Mouse (Mus musculus): ENCODE measurements at regions not wholly inside any gene's neighbourhood (a gene's known extent, or its start where the extent isn't known, plus 50 kb on each side); places are given as distances from the start of the nearest gene placed in this dataset.

GRCm38 (mm10) chr6:51021206-51021605 lies 367.0 kb upstream of the Npvf start:
- no peak overlapping the region for H3K27ac ChIP-seq (ENCODE audit: low read length)
- H3K4me2 ChIP-seq (ENCODE audit: low read depth, low read length), result no peak overlapping the region
- H3K4me1 ChIP-seq (ENCODE audit: control insufficient read depth, insufficient read depth, low read length), result no peaks in the 10 kb centered on the region
- 85% methylated on average over 6 of the region's 6 CpGs for WGBS
- no peak for ATAC-seq (replicated peaks; ENCODE audit: extremely low read depth, insufficient read depth, low FRiP score)
- H3K4me3 ChIP-seq (ENCODE audit: low read length), result no peak overlapping the region
- no peaks in the 10 kb centered on the region for H3K27me3 ChIP-seq (ENCODE audit: control insufficient read depth, insufficient read depth, low read length)
- no peak overlapping the region for H3K9ac ChIP-seq (ENCODE audit: low read length)
- H3K36me3 ChIP-seq (ENCODE audit: control insufficient read depth, insufficient read depth), result no peaks in the 10 kb centered on the region
- H3K9me3 ChIP-seq (replicated peaks; ENCODE audit: control insufficient read depth, low read length), result no peaks in the 10 kb centered on the region

GRCm38 (mm10) chr6:51023361-51023760 lies 369.1 kb upstream of the Npvf start:
- 86% methylated on average over 6 of the region's 6 CpGs for WGBS
- H3K4me1 ChIP-seq (ENCODE audit: control insufficient read depth, insufficient read depth, low read length), result 0 out of 2 replicates have a peak, but pooled peaks cover 2% of the 10 kb centered on the region
- no peak overlapping the region for H3K9ac ChIP-seq (ENCODE audit: low read length)
- H3K27me3 ChIP-seq (ENCODE audit: control insufficient read depth, insufficient read depth, low read length), result no peaks in the 10 kb centered on the region
- H3K4me3 ChIP-seq (ENCODE audit: low read length), result no peak overlapping the region
- no peak overlapping the region for H3K27ac ChIP-seq (ENCODE audit: low read length)
- no peaks in the 10 kb centered on the region for H3K9me3 ChIP-seq (replicated peaks; ENCODE audit: control insufficient read depth, low read length)
- no peak overlapping the region for H3K4me2 ChIP-seq (ENCODE audit: low read depth, low read length)
- H3K36me3 ChIP-seq (ENCODE audit: control insufficient read depth, insufficient read depth), result no peaks in the 10 kb centered on the region
- no peak for ATAC-seq (replicated peaks; ENCODE audit: extremely low read depth, insufficient read depth, low FRiP score)

GRCm38 (mm10) chr6:51024756-51025155 lies 370.5 kb upstream of the Npvf start:
- Histone ChIP-seq H3K36me3 (ENCODE audit: control insufficient read depth, insufficient read depth) (no peaks in the 10 kb centered on the region), H3K9me3 (replicated peaks; ENCODE audit: control insufficient read depth, low read length) (no peaks in the 10 kb centered on the region), H3K27me3 (ENCODE audit: control insufficient read depth, insufficient read depth, low read length) (no peaks in the 10 kb centered on the region), H3K27ac (ENCODE audit: low read length) (no peak overlapping the region), H3K4me2 (ENCODE audit: low read depth, low read length) (no peak overlapping the region), H3K9ac (ENCODE audit: low read length) (no peak overlapping the region), H3K4me3 (ENCODE audit: low read length) (no peak overlapping the region), H3K4me1 (ENCODE audit: control insufficient read depth, insufficient read depth, low read length) (0 out of 2 replicates have a peak, but pooled peaks cover 2% of the 10 kb centered on the region)
- no peak for ATAC-seq (replicated peaks; ENCODE audit: extremely low read depth, insufficient read depth, low FRiP score)
- 66% methylated on average over 3 of the region's 3 CpGs for WGBS

- H3K27me3 ChIP-seq (ENCODE audit: control insufficient read depth, insufficient read depth, low read length), result no peaks in the 10 kb centered on the region
- no peak overlapping the region for H3K4me2 ChIP-seq (ENCODE audit: low read depth, low read length)
- no peaks in the 10 kb centered on the region for H3K36me3 ChIP-seq (ENCODE audit: control insufficient read depth, insufficient read depth)
- no peaks in the 10 kb centered on the region for H3K9me3 ChIP-seq (replicated peaks; ENCODE audit: control insufficient read depth, low read length)
- no peak overlapping the region for H3K27ac ChIP-seq (ENCODE audit: low read length)
- no peak overlapping the region for H3K9ac ChIP-seq (ENCODE audit: low read length)
- no peak for ATAC-seq (replicated peaks; ENCODE audit: extremely low read depth, insufficient read depth, low FRiP score)
- WGBS, result 54% methylated on average over 3 of the region's 3 CpGs
- no peak overlapping the region for H3K4me3 ChIP-seq (ENCODE audit: low read length)
- 0 out of 2 replicates have a peak, but pooled peaks cover 2% of the 10 kb centered on the region for H3K4me1 ChIP-seq (ENCODE audit: control insufficient read depth, insufficient read depth, low read length)
Measured at GRCm38 (mm10) chr6:51025411-51025810, 371.2 kb upstream of the Npvf start.

GRCm38 (mm10) chr6:51027296-51027695 lies 373.1 kb upstream of the Npvf start:
- Histone ChIP-seq H3K36me3 (ENCODE audit: control insufficient read depth, insufficient read depth) (no peaks in the 10 kb centered on the region), H3K9ac (ENCODE audit: low read length) (no peak overlapping the region), H3K4me2 (ENCODE audit: low read depth, low read length) (no peak overlapping the region), H3K9me3 (replicated peaks; ENCODE audit: control insufficient read depth, low read length) (no peaks in the 10 kb centered on the region), H3K4me1 (ENCODE audit: control insufficient read depth, insufficient read depth, low read length) (0 out of 2 replicates have a peak, but pooled peaks cover 2% of the 10 kb centered on the region), H3K27me3 (ENCODE audit: control insufficient read depth, insufficient read depth, low read length) (no peaks in the 10 kb centered on the region), H3K4me3 (ENCODE audit: low read length) (no peak overlapping the region), H3K27ac (ENCODE audit: low read length) (no peak overlapping the region)
- WGBS, result 84% methylated on average over 2 of the region's 2 CpGs
- ATAC-seq (replicated peaks; ENCODE audit: extremely low read depth, insufficient read depth, low FRiP score), result no peak

- no peak overlapping the region for H3K9ac ChIP-seq (ENCODE audit: low read length)
Measured at GRCm38 (mm10) chr6:51029516-51029915, 375.3 kb upstream of the Npvf start.

GRCm38 (mm10) chr6:51029953-51030352 lies 375.7 kb upstream of the Npvf start:
- H3K9me3 ChIP-seq (replicated peaks; ENCODE audit: control insufficient read depth, low read length), result no peaks in the 10 kb centered on the region
- ATAC-seq (replicated peaks; ENCODE audit: extremely low read depth, insufficient read depth, low FRiP score), result no peak
- 96% methylated on average over 3 of the region's 3 CpGs for WGBS
- no peaks in the 10 kb centered on the region for H3K36me3 ChIP-seq (ENCODE audit: control insufficient read depth, insufficient read depth)
- no peaks in the 10 kb centered on the region for H3K27me3 ChIP-seq (ENCODE audit: control insufficient read depth, insufficient read depth, low read length)
- H3K4me2 ChIP-seq (ENCODE audit: low read depth, low read length), result no peak overlapping the region
- no peak overlapping the region for H3K4me3 ChIP-seq (ENCODE audit: low read length)
- 0 out of 2 replicates have a peak, but pooled peaks cover 2% of the 10 kb centered on the region for H3K4me1 ChIP-seq (ENCODE audit: control insufficient read depth, insufficient read depth, low read length)
- H3K27ac ChIP-seq (ENCODE audit: low read length), result no peak overlapping the region
- H3K9ac ChIP-seq (ENCODE audit: low read length), result no peak overlapping the region

More at GRCm38 (mm10) chr6:51029516-51029915, 375.3 kb upstream of the Npvf start:
- no peak for ATAC-seq (replicated peaks; ENCODE audit: extremely low read depth, insufficient read depth, low FRiP score)
- no peaks in the 10 kb centered on the region for H3K36me3 ChIP-seq (ENCODE audit: control insufficient read depth, insufficient read depth)
- 0 out of 2 replicates have a peak, but pooled peaks cover 2% of the 10 kb centered on the region for H3K4me1 ChIP-seq (ENCODE audit: control insufficient read depth, insufficient read depth, low read length)
- no peak overlapping the region for H3K4me3 ChIP-seq (ENCODE audit: low read length)
- WGBS, result 92% methylated on average over 3 of the region's 3 CpGs
- H3K27ac ChIP-seq (ENCODE audit: low read length), result no peak overlapping the region
- no peaks in the 10 kb centered on the region for H3K27me3 ChIP-seq (ENCODE audit: control insufficient read depth, insufficient read depth, low read length)
- no peak overlapping the region for H3K4me2 ChIP-seq (ENCODE audit: low read depth, low read length)
- no peaks in the 10 kb centered on the region for H3K9me3 ChIP-seq (replicated peaks; ENCODE audit: control insufficient read depth, low read length)

GRCm38 (mm10) chr6:51033835-51034234 lies 379.6 kb upstream of the Npvf start:
- no peak for ATAC-seq (replicated peaks; ENCODE audit: extremely low read depth, insufficient read depth, low FRiP score)
- H3K4me1 ChIP-seq (ENCODE audit: control insufficient read depth, insufficient read depth, low read length), result no peaks in the 10 kb centered on the region
- no peak overlapping the region for H3K9ac ChIP-seq (ENCODE audit: low read length)
- no peak overlapping the region for H3K4me3 ChIP-seq (ENCODE audit: low read length)
- no peak overlapping the region for H3K27ac ChIP-seq (ENCODE audit: low read length)
- H3K4me2 ChIP-seq (ENCODE audit: low read depth, low read length), result no peak overlapping the region
- no peaks in the 10 kb centered on the region for H3K9me3 ChIP-seq (replicated peaks; ENCODE audit: control insufficient read depth, low read length)
- no peaks in the 10 kb centered on the region for H3K36me3 ChIP-seq (ENCODE audit: control insufficient read depth, insufficient read depth)
- 82% methylated on average over 6 of the region's 6 CpGs for WGBS
- no peaks in the 10 kb centered on the region for H3K27me3 ChIP-seq (ENCODE audit: control insufficient read depth, insufficient read depth, low read length)

- Histone ChIP-seq H3K27ac (ENCODE audit: low read length) (peak overlapping the region; percentile 44; the same call in 1 of the 2 replicates), H3K4me1 (ENCODE audit: control insufficient read depth, insufficient read depth, low read length) (no peaks in the 10 kb centered on the region), H3K27me3 (ENCODE audit: control insufficient read depth, insufficient read depth, low read length) (no peaks in the 10 kb centered on the region), H3K4me2 (ENCODE audit: low read depth, low read length) (no peak overlapping the region), H3K36me3 (ENCODE audit: control insufficient read depth, insufficient read depth) (no peaks in the 10 kb centered on the region), H3K9me3 (replicated peaks; ENCODE audit: control insufficient read depth, low read length) (no peaks in the 10 kb centered on the region), H3K4me3 (ENCODE audit: low read length) (no peak overlapping the region), H3K9ac (ENCODE audit: low read length) (no peak overlapping the region)
- ATAC-seq (replicated peaks; ENCODE audit: extremely low read depth, insufficient read depth, low FRiP score), result no peak
- WGBS, result 69% methylated on average over 4 of the region's 4 CpGs
Measured at GRCm38 (mm10) chr6:51036074-51036473, 381.8 kb upstream of the Npvf start.

Measured in heart, embryonic 16.5 days (tissue).